Mouse (Mus musculus): ENCODE results near the gene Srpk2. TPM values are rescaled to one million over a fixed set of nuclear protein-coding genes. Genes with fewer than 3 reads are reported as not detected.
A peak's percentile ranks its signal among the peaks of the same experiment; 100 is the strongest.
"Not testable (repeated sequence)": the region's sequence is repeated elsewhere in the genome, so short reads cannot be mapped to it uniquely, and the experiment has no call there.

Gene Srpk2
- total RNA-seq, 2 experiments from 2014 or later, result 48.6 to 53.2 TPM

- intact Hi-C loops (cut with DNase I), result no loop called here
Observed at GRCm38 (mm10) chr5:23576336-23577094, 107.9 kb downstream of the Srpk2 start.

GRCm38 (mm10) chr5:23573942-23574341 is 110.5 kb downstream of the Srpk2 start:
- intact Hi-C loops (cut with DNase I), result no loop called here
- DNase-seq, result no peak

More at GRCm38 (mm10) chr5:23576336-23577094, 107.9 kb downstream of the Srpk2 start:
- no peak for DNase-seq

- DNase-seq, result no peak
- intact Hi-C loops (cut with DNase I), result no loop called here
Observed at GRCm38 (mm10) chr5:23568188-23568587, 116.2 kb downstream of the Srpk2 start.

- intact Hi-C loops (cut with DNase I), result no loop called here
Observed at GRCm38 (mm10) chr5:23566382-23566781, 118.0 kb downstream of the Srpk2 start.

GRCm38 (mm10) chr5:23562278-23563060 is 121.9 kb downstream of the Srpk2 start:
- no peak for DNase-seq
- intact Hi-C loops (cut with DNase I), result no loop called here

More at GRCm38 (mm10) chr5:23566382-23566781, 118.0 kb downstream of the Srpk2 start:
- no peak for DNase-seq

GRCm38 (mm10) chr5:23561227-23561626 is 123.2 kb downstream of the Srpk2 start:
- intact Hi-C loops (cut with DNase I), result no loop called here
- DNase-seq, result no peak

GRCm38 (mm10) chr5:23560171-23560570 is 124.2 kb downstream of the Srpk2 start:
- DNase-seq, result no peak
- intact Hi-C loops (cut with DNase I), result no loop called here

GRCm38 (mm10) chr5:23556007-23556770 is 128.2 kb downstream of the Srpk2 start:
- intact Hi-C loops (cut with DNase I), result no loop called here
- no peak for DNase-seq

GRCm38 (mm10) chr5:23553338-23553737 is 131.1 kb downstream of the Srpk2 start:
- intact Hi-C loops (cut with DNase I), result loop anchor here (2.0 to 5.0 kb wide), 2 partner anchors 64 to 101 kb away; no protein-coding TSS in a partner anchor
- DNase-seq, result not testable (repeated sequence)

- peak; percentile 70 to 74 for DNase-seq
- intact Hi-C loops (cut with DNase I), result loop anchor here (2.0 to 5.0 kb wide), 2 partner anchors 66 to 103 kb away; no protein-coding TSS in a partner anchor
Observed at GRCm38 (mm10) chr5:23551687-23552086, 132.7 kb downstream of the Srpk2 start.

GRCm38 (mm10) chr5:23535692-23536091 is 148.7 kb downstream of the Srpk2 start:
- intact Hi-C loops (cut with DNase I), result no loop called here
- no peak for DNase-seq

- intact Hi-C loops (cut with DNase I), result no loop called here
- DNase-seq, result no peak
Observed at GRCm38 (mm10) chr5:23531541-23532096, 152.8 kb downstream of the Srpk2 start.

GRCm38 (mm10) chr5:23531100-23531499 is 153.3 kb downstream of the Srpk2 start:
- intact Hi-C loops (cut with DNase I), result no loop called here
- no peak for DNase-seq

GRCm38 (mm10) chr5:23524621-23525020 is 159.8 kb downstream of the Srpk2 start:
- no peak for DNase-seq
- intact Hi-C loops (cut with DNase I), result no loop called here

- DNase-seq, result no peak
- intact Hi-C loops (cut with DNase I), result no loop called here
Observed at GRCm38 (mm10) chr5:23523936-23524335, 160.5 kb downstream of the Srpk2 start.

GRCm38 (mm10) chr5:23521645-23522044 is 162.8 kb downstream of the Srpk2 start:
- intact Hi-C loops (cut with DNase I), result no loop called here

GRCm38 (mm10) chr5:23519679-23520078 is 164.7 kb downstream of the Srpk2 start:
- intact Hi-C loops (cut with DNase I), result loop anchor here (5.0 kb wide), 1 partner anchor 98 kb away; no protein-coding TSS in a partner anchor
- no peak for DNase-seq

More at GRCm38 (mm10) chr5:23521645-23522044, 162.8 kb downstream of the Srpk2 start:
- no peak for DNase-seq

- DNase-seq, result peak; percentile 72 to 74
- intact Hi-C loops (cut with DNase I), result loop anchor here (5.0 kb wide), 1 partner anchor 99 kb away; no protein-coding TSS in a partner anchor
Observed at GRCm38 (mm10) chr5:23518673-23519072, 165.7 kb downstream of the Srpk2 start.

- no peak for DNase-seq
- intact Hi-C loops (cut with DNase I), result loop anchor here (5.0 kb wide), 1 partner anchor 99 kb away; no protein-coding TSS in a partner anchor
Observed at GRCm38 (mm10) chr5:23517839-23518238, 166.6 kb downstream of the Srpk2 start.

GRCm38 (mm10) chr5:23516962-23517361 is 167.5 kb downstream of the Srpk2 start:
- intact Hi-C loops (cut with DNase I), result loop anchor here (5.0 kb wide), 1 partner anchor 100 kb away; no protein-coding TSS in a partner anchor
- no peak for DNase-seq
